Mouse (Mus musculus) ovary, postnatal 36 days (tissue): Measurements from ENCODE around the gene Pfdn6.

Experiments
- DNase-seq: peaks from one replicate; pipeline ENCODE4 v3.0.0; 2022; ENCODE audit warnings: low spot score, mixed read lengths

Pfdn6 gene

DNA sequence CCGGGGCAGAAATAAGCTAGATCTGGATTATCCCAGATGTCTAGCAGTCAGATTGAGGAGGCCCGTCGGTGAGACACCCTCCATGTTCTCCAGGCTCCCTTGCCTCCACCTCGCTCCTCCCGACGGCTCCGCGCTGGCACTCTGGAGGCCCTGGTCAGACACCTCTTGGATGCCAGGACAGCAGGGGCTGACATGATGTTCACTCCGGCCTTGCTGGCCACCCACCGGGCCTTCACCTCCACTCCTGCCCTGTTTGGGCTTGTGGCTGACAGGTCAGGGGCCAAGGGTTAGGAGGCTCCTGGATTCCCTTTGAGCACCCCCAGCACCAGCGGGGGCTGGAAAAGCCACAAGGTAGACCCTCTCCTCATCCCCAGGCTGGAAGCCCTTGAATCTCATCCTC, 8.2 kb downstream of the Pfdn6 start:
- DNase-seq: no peak

DNA sequence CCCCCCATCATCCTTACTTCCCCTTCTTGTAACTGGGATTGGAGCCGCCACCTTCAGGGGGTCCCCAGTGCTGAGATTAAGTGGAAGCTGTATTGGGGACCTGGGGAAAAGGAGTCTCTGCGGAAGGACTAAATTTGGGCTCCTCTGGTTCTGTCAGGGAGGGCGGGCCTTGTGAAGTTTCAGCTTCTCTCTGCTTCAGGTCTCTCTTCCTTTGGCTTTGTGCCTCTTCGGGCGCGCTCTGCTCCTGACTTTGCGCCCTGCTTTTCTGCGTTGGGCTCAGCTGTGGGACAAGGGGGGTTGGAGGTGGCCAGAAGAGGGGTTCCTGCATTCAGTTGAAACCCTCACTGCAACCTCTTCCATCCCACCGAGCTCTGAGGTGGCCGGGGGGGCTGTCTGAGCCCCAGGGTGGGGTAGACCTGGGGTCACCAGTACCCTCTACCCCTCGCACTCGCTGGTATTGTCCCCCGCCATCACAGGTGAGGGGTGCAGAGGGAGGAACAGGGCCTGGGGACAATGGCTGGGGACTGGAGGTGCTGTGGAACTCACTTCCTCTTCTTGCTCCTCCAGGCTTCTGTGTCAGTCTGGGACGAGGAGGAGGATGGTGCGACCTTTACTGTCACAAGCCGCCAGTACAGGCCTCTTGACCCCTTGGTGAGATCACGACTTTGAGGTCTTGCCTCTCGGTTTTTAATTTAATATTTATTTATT, 8.8 kb downstream of the Pfdn6 start:
- DNase-seq: no peak

DNA sequence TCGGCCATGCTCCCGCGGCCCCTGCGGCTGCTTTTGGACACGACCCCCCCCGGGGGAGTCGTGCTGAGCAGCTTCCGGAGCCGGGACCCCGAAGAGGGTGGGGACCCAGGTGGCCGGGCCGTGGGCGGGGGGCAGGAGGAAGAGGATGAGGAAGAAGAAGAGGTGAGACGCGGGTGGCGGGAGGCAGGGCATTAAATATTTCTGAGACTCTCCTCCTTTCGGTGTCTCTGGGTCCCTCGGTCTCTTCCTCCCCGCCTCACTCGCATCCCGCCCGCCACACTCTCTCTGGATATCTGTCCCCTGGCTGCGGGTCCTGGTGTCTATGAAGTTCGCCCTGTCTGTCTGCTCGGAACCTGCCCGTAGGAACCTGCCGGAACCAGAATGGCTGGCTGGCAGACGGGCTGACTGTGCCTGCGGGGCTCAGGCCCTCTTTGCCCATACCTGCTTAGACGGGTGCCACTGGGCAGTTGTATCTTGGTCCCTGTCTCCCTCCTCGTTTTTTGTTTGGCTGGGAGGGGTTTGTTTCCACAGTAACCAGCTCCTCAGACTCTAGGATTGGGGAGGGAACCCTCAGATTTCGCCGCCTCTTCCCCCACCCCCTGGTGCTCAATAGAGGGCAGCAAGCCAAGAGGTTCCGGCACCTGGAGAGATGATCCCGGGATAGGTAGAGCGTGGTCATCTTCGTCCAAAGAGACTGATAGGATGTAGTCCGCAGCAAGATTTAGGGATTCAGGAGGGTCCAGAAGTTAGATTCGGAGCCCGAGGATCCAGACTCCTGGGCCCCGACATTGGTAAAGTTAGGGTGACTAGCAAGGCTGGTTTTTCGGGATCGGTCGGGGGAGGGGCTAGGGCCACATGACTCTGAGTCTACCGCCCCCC, 9.6 kb downstream of the Pfdn6 start:
- DNase-seq: peak; percentile 56

DNA sequence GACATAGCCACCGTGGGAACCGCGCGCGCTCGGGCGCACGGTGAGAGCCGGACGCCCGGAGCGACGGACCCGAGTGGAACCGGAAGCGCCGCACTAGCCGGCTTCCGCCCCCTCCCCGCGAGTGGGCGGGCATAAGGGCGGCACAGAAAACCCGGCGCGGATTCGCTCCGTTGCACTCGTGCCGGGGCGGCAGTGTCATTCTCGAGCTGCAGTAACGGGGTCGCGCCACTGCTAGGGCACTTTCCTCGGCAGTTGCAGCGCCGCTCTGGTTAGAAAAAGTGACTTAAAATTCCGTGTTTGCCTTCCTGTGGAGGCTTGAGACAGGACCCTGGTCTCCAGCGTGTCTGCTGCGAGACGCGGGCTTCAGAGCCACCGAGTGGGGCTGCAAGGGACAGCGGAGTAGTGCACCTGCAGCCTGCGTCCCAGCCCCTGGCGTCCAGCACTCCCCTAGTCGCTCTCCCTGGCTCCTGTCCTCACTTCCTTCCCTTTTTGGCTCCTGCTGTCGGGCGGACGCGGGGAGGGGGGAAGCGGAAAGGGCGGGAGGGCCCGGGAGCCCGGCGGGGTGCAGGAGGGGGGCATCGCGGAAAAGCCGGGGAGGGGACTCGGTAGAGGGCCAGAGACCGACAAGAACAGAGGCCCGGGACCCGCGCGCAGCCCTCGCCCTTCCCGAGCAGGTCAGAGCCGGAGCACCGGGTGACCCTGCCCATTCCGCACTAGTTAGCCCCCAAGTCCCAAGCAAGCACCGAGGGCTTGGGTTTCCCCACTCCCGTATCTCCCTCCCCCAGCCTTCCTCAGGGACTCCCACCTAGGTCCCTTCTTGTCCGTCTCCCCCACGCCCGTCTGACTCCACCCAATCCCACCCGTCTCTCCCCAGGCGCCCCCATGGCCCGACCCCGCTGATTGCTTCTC, 10.5 kb downstream of the Pfdn6 start, which contains the start of gene Rgl2:
Rgl2 (plus strand) TSS at position 173 of the 909 bp plus-strand sequence.
- DNase-seq: peak; percentile 94

DNA sequence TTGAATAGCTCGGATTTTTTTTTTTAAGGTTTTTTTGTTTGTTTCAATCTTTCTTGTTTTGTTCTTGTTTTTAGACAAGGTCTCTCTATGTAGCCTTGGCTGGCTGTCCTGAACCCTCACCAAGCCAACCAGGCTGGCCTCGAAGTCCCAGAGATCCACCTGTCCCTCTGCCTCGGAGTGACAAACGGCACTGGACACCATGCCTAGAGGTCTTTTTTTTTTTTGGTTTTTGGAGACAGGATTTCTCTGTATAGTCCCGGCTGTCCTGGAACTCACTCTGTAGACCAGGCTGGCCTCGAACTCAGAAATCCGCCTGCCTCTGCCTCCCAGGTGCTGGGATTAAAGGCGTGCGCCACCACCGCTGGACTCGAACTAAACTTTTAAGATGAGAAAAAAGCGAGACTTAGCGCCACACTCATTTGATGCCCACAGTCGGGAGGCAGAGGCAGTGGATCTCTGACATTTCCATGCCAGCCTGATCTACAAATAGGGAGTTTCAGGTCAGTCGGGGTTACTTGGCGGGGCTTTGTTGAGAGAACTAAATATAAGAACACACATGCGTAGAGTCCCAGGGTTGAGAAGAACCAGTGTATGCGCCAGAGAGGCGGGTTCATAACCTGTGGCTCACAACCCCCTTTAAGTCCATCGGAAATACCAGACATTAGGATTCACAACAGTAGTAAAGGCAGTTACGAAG, 11.7 kb downstream of the Pfdn6 start:
- peak; percentile 3 for DNase-seq

DNA sequence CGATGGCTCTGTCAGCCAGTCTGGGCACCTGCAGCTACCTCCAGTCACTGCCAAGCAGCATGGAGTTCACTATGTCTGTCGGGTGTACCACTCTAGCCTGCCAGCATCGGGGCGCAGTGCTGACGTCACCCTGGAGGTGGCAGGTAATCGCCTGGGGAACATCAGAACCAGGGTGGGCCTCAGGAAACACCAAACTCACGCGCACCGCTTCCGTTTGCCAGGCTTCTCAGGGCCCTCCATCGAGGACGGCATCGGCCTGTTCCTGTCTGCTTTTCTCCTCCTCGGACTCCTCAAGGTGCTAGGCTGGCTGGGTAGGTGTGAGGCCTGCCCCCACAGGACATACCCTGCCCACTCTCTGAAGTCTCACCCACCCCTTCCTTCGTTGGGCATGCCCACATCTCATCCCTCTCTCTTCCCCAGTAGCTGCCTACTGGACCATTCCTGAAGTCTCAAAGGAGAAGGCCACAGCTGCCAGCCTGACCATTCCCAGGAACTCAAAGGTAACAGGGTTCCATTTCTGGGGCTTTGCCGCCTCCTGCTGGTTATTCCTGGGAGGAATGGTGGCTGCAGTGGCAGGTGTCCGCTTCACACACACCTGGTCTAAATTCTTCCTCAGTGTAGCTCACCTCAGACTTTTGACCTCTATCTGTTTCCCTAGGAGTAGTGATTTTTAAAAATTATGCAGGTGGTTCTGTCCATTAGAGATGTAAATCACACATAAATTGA, 13.8 kb downstream of the Pfdn6 start:
- DNase-seq: peak; percentile 29

DNA sequence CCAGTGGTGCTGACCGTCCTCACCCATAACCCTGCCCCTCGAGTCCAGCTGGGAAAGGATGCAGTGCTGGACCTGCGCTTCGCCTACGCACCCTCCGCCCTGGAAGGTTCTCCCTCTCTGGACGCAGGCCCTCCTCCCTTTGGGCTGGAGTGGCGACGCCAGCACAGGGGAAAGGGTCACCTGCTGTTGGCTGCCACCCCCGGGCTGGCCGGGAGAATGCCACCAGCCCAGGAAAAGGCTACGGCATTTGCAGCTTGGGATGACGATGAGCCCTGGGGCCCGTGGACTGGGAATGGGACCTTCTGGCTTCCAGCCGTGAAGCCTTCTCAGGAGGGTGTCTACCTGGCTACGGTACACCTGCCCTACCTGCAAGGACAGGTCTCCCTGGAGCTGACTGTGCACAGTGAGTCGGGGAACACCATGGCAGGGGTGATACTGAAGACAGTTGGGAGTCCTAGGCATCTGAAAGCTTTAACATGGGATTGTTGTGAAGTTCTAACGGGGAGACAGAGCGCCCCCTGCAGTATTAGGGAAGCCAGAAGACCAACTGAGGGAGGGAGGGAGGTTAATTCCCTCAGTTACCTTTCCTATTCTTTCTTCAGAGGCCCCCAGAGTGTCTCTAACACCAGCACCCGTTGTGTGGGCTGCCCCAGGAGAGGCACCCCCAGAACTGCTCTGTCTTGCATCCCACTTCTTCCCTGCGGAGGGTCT, 14.6 kb downstream of the Pfdn6 start:
- DNase-seq: peak; percentile 8

DNA sequence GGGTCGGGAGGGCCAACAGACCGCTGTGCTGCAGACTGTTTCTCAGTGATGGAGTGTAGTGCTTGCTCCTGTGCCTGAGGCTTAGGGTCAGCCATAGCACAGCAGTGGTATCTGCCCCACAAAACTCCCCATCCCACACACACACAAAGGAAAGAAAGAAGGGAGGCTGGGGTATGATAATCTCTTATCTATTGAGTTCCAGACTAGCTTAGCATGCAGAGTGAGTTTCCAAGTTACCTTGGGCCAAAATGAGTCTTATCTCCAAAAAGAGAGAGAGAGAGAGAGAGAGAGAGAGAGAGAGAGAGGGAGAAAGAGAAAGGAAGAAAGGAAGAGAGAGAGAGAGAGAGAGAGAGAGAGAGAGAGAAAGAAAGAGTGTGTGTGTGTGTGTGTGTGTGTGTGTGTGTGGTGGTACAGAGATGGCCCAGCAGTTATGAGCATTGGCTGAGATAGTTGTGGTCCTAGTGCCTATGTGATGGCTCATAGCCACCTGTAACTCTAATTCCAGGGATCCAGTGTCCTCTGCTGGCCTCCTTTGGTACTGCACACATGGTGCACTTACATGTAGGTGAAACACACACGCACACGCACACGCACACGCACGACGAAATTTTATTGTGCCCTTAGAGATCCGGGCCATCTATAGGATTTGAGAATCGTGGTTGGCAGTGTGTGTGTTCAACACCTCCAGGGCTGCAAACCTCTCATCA, 15.4 kb downstream of the Pfdn6 start:
- peak; percentile 13 for DNase-seq

DNA sequence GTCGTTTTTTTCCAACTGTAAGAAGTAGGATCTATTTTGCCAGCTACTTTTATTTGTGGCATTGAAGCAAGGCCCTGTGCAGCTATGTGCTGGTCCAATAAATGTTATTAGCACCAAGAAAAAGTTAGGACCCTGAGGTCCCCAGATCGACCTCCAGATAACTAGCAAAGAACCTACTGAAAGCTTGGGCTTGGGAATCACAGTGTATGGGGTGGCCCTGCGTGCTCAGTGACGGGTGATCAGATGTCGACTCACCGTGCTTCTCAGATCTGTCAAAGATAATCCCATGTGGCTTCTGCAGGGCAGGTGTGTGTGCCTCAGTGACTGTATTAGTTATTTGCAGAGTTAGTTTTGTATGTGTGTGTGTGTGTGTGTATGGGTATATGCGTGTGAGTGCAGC, 18.8 kb downstream of the Pfdn6 start:
- no peak for DNase-seq

DNA sequence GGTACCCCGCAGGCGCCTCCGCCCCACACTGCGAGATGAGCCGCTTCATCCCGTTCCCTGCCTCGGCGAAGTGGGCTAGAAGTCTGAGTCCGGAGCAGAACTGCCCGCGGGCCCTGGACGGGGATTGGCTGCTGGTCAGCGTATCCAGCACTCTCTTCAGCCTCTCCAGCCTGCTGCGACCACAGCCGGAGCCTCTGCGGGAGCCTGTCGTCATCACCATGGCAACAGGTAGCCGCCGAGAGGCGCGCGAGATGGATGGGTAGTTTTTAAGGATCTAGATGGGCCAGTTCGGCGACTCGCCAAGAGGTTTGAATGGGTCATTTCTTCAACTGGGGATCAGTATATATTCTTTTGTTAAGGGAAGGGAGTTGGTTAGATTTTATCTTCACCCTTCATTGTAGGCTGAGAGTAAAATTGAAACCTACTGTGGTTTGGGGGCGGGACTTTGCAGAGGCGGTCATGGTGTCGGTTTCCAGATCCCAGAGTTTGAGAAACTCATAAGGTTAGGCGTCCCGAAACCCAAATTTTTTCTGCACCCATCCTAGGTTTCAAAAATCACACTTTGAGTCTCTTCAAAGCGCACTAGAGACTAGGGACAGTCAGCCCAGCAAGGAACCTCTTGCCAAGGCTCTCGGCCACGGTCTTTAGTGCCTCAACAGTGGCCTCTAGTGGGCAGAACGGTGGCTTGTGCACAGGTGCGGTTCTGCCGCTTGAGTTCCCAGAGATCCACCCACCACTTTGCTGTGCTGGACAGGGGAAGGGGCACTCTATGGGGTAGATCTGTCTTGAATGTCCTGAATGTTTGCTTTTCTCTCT, 19.7 kb downstream of the Pfdn6 start:
- peak; percentile 78 for DNase-seq

DNA sequence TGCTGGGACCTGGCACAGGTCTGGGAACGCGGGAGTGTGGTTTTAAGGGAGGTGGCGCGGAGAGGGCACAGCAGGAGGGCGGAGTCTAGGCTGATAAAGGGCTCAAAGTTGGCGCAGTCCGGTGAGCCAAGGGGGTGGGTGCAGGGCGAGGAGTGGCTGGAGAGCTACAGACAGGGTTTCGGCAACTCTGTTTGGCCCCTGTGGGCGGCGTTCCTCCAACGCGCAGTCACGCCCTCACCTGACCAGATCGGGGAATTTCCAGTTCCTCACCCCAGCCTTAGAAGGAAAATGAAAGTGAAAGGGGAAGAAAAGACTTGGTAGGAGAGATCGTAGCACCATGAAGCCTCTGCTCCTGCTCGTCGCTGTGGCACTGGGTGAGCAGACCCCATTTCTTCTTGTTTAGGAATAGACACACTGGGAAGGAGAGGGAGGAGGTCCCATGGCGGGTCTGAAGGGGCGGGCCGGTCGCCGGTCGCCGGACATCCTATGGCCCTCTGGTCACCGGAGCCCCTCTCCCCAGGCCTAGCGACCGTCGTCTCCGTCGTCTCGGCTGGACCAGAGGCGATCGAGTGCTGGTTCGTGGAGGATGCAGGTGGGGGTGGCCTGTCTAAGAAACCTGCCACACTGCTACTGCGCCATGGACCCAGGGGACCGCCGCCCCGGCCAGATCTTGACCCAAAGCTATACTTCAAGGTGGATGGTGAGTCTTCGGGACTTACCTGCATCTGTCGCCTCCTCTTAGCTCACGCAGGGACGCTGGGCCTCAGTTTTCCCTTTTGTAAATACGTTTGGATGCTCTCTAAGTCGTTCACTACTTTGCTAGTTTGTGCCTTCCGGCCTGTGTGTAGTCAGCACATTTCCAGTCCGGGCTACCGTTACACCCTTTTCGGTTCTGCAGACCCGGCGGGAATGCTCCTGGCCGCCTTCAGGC, 20.5 kb downstream of the Pfdn6 start:
- peak; percentile 87 for DNase-seq

DNA sequence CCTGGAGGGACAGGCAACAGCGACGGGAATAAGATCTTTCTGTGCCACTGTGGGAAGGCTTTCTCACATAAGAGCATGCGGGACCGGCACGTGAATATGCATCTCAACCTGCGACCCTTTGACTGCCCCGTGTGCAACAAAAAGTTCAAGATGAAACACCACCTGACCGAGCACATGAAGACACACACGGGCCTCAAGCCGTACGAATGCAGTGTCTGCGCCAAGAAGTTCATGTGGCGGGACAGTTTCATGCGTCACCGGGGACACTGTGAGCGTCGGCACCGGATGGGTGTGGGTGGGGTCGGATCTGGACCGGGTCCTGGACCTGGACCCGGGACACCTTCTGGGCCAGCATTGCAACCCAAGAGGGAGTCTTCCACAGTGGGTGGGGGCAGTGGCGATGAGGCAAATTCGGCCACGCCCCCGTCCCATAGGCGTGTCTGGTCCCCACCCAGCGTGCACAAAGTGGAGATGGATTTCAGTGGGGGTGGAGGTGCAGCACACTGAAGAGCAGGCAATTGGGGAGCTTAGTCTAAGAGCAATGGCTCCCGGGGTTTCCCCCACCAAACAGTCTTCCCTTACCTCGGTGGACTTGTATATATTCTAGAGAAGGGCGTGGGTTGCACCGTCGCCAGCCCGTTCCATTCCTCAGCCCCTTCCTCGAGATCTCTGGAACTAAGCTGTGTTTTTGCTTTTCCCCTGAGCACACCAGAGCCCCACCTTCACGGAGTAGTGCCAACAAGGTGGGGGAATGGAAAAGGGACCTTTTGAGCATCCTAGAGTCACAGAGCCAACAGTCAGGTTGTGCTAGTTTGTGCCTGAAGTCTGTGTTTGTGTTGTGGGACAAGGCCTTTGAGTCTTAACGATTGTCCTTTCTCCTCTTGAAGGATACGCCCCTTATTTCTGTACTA, 21.6 kb downstream of the Pfdn6 start:
- no peak for DNase-seq

DNA sequence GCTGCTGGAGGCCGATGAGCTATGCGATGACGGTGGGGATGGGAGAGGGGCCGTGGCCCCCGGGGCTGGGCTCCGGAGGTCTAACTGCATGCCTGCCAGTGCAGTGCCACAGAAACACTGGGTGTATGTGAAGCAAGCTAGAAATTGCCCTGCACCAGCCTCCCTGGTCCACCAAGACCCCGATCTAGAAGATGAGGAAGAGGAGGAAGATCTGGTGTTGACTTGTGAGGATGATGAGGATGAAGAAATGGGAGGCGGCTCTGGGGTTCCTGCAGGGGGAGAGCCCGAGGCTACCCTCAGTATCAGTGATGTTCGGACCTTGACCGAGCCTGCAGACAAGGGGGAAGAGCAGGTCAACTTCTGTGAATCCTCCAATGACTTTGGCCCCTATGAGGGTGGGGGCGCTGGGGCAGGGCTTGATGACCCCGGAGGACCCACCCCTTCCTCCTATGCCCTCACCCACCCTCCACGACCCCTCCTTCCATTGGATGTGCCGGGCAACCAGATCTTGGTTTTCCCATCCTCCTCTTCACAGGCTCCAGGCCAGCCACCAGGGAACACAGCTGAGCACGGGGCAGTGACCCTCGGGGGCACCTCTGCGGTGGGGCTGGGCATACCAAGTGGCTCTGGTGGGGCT, 22.4 kb downstream of the Pfdn6 start:
- no peak for DNase-seq

DNA sequence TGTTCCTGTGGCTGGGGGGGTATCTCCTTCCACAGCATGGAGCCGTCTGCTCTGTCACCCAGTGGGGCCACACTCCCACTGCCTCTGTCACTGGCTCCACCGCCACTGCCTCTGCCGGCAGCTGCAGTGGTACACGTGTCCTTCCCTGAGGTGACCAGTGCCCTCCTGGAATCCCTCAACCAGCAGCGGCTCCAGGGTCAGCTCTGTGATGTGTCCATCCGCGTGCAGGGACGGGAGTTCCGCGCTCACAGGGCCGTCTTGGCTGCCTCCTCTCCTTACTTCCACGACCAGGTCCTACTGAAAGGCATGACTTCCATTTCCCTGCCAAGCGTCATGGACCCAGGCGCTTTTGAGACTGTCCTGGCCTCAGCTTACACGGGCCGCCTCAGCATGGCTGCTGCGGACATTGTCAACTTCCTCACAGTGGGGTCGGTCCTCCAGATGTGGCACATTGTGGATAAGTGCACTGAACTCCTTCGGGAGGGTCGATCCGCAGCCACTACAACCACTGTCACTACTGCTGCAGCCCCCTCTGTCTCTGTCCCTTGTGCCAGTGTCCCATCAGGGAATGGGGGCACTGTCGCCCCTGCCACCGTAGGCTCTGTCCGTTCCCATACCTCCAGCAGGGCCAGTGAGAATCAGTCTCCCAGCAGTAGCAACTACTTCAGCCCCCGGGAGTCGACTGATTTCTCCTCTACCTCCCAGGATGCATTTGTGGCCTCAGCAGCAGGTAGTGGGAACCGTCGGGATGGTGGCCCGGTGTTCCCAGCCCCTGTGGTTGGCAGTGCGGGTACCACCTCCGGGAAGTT, 23.1 kb downstream of the Pfdn6 start:
- no peak for DNase-seq

DNA sequence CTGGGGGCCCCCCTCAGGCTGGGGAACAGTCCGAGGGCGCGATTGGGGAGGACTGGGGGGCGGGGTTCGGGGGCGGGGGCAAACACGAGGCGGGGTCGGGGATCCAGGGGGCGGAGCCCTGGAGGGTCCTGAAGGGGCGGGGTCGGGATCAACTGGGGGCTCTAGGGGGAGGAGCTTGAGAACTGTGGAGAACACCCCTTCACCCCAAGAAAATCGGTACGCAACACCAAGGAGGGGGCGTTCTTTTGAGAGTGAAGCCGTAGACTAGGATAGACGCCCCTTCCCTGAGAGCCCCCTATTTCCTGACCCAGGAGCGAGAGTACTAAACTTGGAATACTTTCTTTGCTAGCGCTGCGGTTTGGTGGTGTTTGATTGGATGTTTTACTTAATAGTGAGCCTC, 23.8 kb downstream of the Pfdn6 start:
- DNase-seq: no peak
